Mouse (Mus musculus) cerebellum, adult 9-11 months (tissue): ENCODE results near the gene Sbf1.
A peak's percentile ranks its signal among the peaks of the same experiment; 100 is the strongest.

ENCODE experiments used
- DNase-seq: peaks from one replicate; pipeline ENCODE4 v3.0.0; 2022

Gene Sbf1

GRCm38 (mm10) chr15:89315190-89315731, at the start of gene Sbf1:
Gene Sbf1 (minus strand): TSS chr15:89315311.
- peak; percentile 99 for DNase-seq

- no peak for DNase-seq
Observed at GRCm38 (mm10) chr15:89363051-89363450, 47.9 kb upstream of the Sbf1 start.

GRCm38 (mm10) chr15:89358784-89359183, 43.7 kb upstream of the Sbf1 start:
- DNase-seq, result no peak

- DNase-seq, result peak; percentile 65
Observed at GRCm38 (mm10) chr15:89356372-89356771, 41.3 kb upstream of the Sbf1 start.

GRCm38 (mm10) chr15:89355241-89356187, 40.4 kb upstream of the Sbf1 start, which contains the start of the genes Lmf2 and Ncaph2:
Gene Lmf2 (minus strand): TSS chr15:89355659.
Gene Ncaph2 (plus strand): TSS chr15:89355719.
- DNase-seq, result peak; percentile 94

GRCm38 (mm10) chr15:89354455-89354854, 39.3 kb upstream of the Sbf1 start:
- DNase-seq, result peak; percentile 50

GRCm38 (mm10) chr15:89353837-89354236, 38.7 kb upstream of the Sbf1 start:
- peak; percentile 33 for DNase-seq

GRCm38 (mm10) chr15:89352795-89353194, 37.7 kb upstream of the Sbf1 start:
- DNase-seq, result no peak

- DNase-seq, result no peak
Observed at GRCm38 (mm10) chr15:89352054-89352453, 36.9 kb upstream of the Sbf1 start.

GRCm38 (mm10) chr15:89351302-89351701, 36.2 kb upstream of the Sbf1 start:
- DNase-seq, result no peak

- DNase-seq, result no peak
Observed at GRCm38 (mm10) chr15:89350447-89350846, 35.3 kb upstream of the Sbf1 start.

- no peak for DNase-seq
Observed at GRCm38 (mm10) chr15:89343325-89343724, 28.2 kb upstream of the Sbf1 start.

GRCm38 (mm10) chr15:89341678-89342077, 26.6 kb upstream of the Sbf1 start:
- DNase-seq, result no peak

- DNase-seq, result no peak
Observed at GRCm38 (mm10) chr15:89340136-89340535, 25.0 kb upstream of the Sbf1 start.

- DNase-seq, result no peak
Observed at GRCm38 (mm10) chr15:89339696-89340095, 24.6 kb upstream of the Sbf1 start.

GRCm38 (mm10) chr15:89336422-89336821, 21.3 kb upstream of the Sbf1 start:
- no peak for DNase-seq

GRCm38 (mm10) chr15:89334774-89335537, 19.8 kb upstream of the Sbf1 start:
- no peak for DNase-seq

- DNase-seq, result no peak
Observed at GRCm38 (mm10) chr15:89334271-89334670, 19.2 kb upstream of the Sbf1 start, which contains the start of gene Miox. Gene Miox (plus strand): TSS chr15:89334398.

GRCm38 (mm10) chr15:89326441-89326840, 11.3 kb upstream of the Sbf1 start:
- no peak for DNase-seq

GRCm38 (mm10) chr15:89323656-89324055, 8.5 kb upstream of the Sbf1 start:
- DNase-seq, result no peak

- DNase-seq, result peak; percentile 14
Observed at GRCm38 (mm10) chr15:89322670-89323522, 7.8 kb upstream of the Sbf1 start, which contains the start of gene Adm2. Gene Adm2 (plus strand): TSS chr15:89322720.

GRCm38 (mm10) chr15:89321264-89321663, 6.2 kb upstream of the Sbf1 start:
- DNase-seq, result no peak
